Mouse (Mus musculus) spleen, adult 2 months (tissue): Measurements from ENCODE around the gene Cited2. TPM values are rescaled to one million over a fixed set of nuclear protein-coding genes. Genes with fewer than 3 reads are reported as not detected.
A peak's percentile ranks its signal among the peaks of the same experiment; 100 is the strongest.

ENCODE experiments used
- DNase-seq, 2 experiments: peaks; one replicate each; pipeline versions ENCODE4 v3.0.0 to v3.0.0-alpha.2; 2012 to 2021; ENCODE audit warnings: low spot score in 2 of 2, low read depth in 1 of 2
- H3K27ac ChIP-seq: fragments of 200-500 bp; 2 replicates; pipeline ENCODE4 v1.5.1; 2012; ENCODE audit warnings: low read length, inconsistent platforms; ENCODE audit not compliant: insufficient read depth
- H3K27me3 ChIP-seq: fragments of 200-500 bp; 2 replicates; pipeline ENCODE4 v1.6.1; 2012; ENCODE audit warnings: mild to moderate bottlenecking, moderate library complexity, low read length, inconsistent platforms; ENCODE audit not compliant: control insufficient read depth, insufficient read depth
- H3K36me3 ChIP-seq: fragments of 200-500 bp; 2 replicates; pipeline ENCODE4 v1.6.1; 2012; ENCODE audit warnings: mild to moderate bottlenecking, low read length, inconsistent platforms; ENCODE audit not compliant: control insufficient read depth, insufficient read depth
- H3K4me1 ChIP-seq: fragments of 200-500 bp; 2 replicates; pipeline ENCODE4 v1.6.1; 2011; ENCODE audit warnings: inconsistent platforms; ENCODE audit not compliant: control insufficient read depth, insufficient read depth, insufficient read length
- H3K4me3 ChIP-seq: fragments of 200-500 bp; 2 replicates; pipeline ENCODE4 v1.5.1; 2011; ENCODE audit warnings: mild to moderate bottlenecking, inconsistent platforms; ENCODE audit not compliant: insufficient read depth, insufficient read length; ENCODE audit errors: extremely low read depth
- CTCF ChIP-seq: fragments of 200-500 bp; IDR thresholded peaks from 2 replicates; pipeline ENCODE4 v1.5.1; 2011; ENCODE audit warnings: mild to moderate bottlenecking, inconsistent platforms; ENCODE audit not compliant: insufficient read depth, insufficient read length, insufficient replicate concordance; ENCODE audit errors: extremely low read depth
- POLR2A ChIP-seq: fragments of 200-500 bp; IDR thresholded peaks from 2 replicates; pipeline ENCODE4 v1.6.1; 2011; ENCODE audit warnings: low read depth, low read length, inconsistent platforms
- WGBS: fragments of 180-500 bp; shearing (Covaris S2); methylation state at CpG from one replicate; pipeline ENCODE4 v1.1.7; 2018; 5-methylcytosine and 5-hydroxymethylcytosine counted together
- polyA plus RNA-seq: library from polyadenylated mRNA; depleted of rRNA; stranded (reverse); fragments of >200 nt; gene quantifications from 2 replicates; pipeline ENCODE4 v1.2.3, GENCODE M21; 2012; rRNA removed

Gene Cited2
- polyA plus RNA-seq, 1 experiment = 34.8 TPM

DNA sequence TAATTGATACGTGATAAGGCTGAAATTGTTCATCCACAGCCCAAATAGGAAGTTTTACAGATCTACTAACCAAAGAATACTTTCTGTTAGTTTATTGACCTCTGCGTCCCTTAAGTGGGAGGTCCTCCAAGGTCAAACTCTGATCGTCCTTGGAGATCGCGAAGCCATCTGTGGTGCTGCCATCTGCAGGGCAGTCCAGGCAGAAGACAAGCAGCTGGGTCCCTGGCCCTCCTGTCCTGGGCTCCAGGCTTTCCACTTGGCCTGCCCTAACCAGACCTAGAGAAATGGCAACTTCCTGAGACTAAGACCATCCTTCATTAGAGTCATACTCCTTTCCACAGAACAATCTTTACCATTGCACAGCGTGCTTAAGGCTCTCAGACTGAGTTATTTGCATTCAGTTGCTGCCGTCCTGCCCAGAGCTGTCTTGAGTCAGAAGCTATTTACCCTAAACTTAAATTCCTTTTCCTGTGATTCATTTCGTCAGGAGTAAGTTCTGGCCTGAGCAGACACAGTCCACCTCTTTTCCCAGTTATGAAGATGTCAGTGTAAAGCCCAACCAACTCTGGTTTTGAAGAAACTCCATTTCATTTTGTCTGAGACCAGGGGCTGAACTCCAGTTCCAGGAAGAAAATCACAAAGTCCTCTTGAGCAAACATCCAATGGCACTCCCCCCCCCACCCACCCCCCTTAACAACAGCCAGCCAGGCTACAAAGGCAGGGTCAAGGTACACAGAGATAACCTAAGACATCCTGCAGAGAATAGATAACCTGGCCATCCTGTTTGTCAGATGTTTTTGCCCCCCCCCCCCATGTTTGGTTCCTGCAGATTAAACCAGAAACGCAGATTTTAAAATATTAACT is 38.0 kb downstream of the Cited2 start:
- DNase-seq = no peak
- H3K4me3 ChIP-seq = no peak overlapping the region
- TF ChIP-seq CTCF (no peak), POLR2A (no peak)
- no peaks in the 10 kb centered on the region for H3K4me1 ChIP-seq
- 88% methylated on average over 9 of the region's 9 CpGs for WGBS
- H3K36me3 ChIP-seq = no peaks in the 10 kb centered on the region
- no peaks in the 10 kb centered on the region for H3K27me3 ChIP-seq
- no peak overlapping the region for H3K27ac ChIP-seq

DNA sequence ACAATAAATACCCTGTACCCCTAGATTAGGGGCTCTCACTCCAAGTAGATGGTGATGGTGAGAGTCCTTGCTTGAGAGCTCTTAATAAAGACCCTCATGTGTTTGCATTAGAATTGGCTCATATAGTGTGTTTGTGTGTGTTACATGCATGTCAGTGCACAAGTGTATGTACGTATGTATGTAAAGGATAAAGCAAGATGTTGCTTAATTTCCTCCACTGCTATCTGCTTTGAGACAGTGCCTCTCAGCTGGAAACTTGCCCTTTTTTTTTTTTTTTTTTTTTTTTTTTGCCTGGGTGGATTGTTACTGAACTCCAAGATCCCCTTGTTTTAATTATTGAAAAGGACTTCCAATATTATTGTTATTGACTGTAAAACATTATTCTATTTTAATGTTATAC is 38.6 kb downstream of the Cited2 start:
- Histone ChIP-seq H3K4me1 (no peaks in the 10 kb centered on the region), H3K36me3 (no peaks in the 10 kb centered on the region), H3K4me3 (no peak overlapping the region), H3K27ac (no peak overlapping the region), H3K27me3 (no peaks in the 10 kb centered on the region)
- WGBS = 67% methylated on average over 1 of the region's 1 CpGs
- no peak for DNase-seq
- no peak for TF ChIP-seq POLR2A
- no peak for TF ChIP-seq CTCF

DNA sequence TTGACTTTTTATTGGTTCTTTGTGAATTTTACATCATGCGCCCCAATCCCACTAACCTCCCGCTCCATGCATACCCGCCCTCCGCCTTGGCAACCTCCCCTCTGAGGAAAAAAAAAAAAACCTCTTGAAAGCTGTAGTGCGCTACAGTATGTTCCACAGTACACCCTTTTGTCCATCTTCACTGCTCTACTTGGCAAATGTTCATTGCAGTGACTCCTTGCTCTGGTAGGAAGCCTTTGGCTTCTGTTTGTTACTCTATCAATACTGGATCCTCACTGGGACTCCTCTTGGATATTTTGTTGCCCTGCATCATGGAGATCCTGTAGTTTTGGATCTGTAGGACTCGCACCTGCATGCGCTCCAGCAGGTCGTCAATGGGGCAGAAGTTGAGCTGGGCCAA is 39.9 kb downstream of the Cited2 start:
- no peaks in the 10 kb centered on the region for H3K36me3 ChIP-seq
- WGBS = 93% methylated on average over 8 of the region's 8 CpGs
- DNase-seq = no peak
- no peak for TF ChIP-seq CTCF
- no peak for TF ChIP-seq POLR2A
- no peak overlapping the region for H3K4me3 ChIP-seq
- no peaks in the 10 kb centered on the region for H3K27me3 ChIP-seq
- H3K27ac ChIP-seq = no peak overlapping the region
- no peaks in the 10 kb centered on the region for H3K4me1 ChIP-seq

GRCm38 (mm10) chr10:17769856-17770255 is 46.8 kb downstream of the Cited2 start:
- DNase-seq = no peak
- Histone ChIP-seq H3K4me3 (no peak overlapping the region), H3K4me1 (peaks cover 3% of the 10 kb centered on the region; the same call in 1 of the 2 replicates), H3K27ac (no peak overlapping the region), H3K27me3 (no peaks in the 10 kb centered on the region), H3K36me3 (no peaks in the 10 kb centered on the region)
- TF ChIP-seq CTCF (no peak), POLR2A (no peak)
- WGBS = 76% methylated on average over 5 of the region's 5 CpGs

DNA sequence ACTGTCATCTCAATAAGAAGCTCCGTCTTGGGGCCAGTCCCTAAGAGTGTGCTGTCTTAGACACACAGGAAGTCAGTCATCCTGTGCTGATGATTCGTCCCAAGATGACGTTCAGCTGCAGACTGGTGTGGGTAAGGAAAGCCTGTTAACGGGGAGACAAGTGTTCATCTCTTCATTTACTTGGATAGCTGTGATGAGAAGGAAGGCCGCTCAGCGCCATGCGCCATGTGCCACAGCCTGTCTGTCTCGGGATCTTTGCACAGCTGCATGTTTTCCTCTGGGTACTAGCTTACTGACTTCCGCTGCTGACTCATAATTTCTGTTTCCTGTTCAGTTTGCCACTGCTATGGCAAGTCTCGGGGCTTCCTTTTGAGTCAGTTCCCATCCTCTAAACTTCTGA is 49.3 kb downstream of the Cited2 start:
- TF ChIP-seq POLR2A (no peak), CTCF (no peak)
- peak; percentile 38 to 61 for DNase-seq
- peak overlapping the region; percentile 85 for H3K27ac ChIP-seq
- no peaks in the 10 kb centered on the region for H3K27me3 ChIP-seq
- WGBS = 5% methylated on average over 10 of the region's 10 CpGs
- peaks cover 6% of the 10 kb centered on the region; the same call in 1 of the 2 replicates for H3K4me1 ChIP-seq
- no peaks in the 10 kb centered on the region for H3K36me3 ChIP-seq
- H3K4me3 ChIP-seq = peak overlapping the region; percentile 63

GRCm38 (mm10) chr10:17774366-17774765 is 51.3 kb downstream of the Cited2 start:
- Histone ChIP-seq H3K4me3 (no peak overlapping the region), H3K36me3 (no peaks in the 10 kb centered on the region), H3K27me3 (no peaks in the 10 kb centered on the region), H3K4me1 (peaks cover 6% of the 10 kb centered on the region; the same call in 1 of the 2 replicates), H3K27ac (no peak overlapping the region)
- TF ChIP-seq POLR2A = no peak
- TF ChIP-seq CTCF = no peak
- DNase-seq = no peak
- 94% methylated on average over 3 of the region's 3 CpGs for WGBS

DNA sequence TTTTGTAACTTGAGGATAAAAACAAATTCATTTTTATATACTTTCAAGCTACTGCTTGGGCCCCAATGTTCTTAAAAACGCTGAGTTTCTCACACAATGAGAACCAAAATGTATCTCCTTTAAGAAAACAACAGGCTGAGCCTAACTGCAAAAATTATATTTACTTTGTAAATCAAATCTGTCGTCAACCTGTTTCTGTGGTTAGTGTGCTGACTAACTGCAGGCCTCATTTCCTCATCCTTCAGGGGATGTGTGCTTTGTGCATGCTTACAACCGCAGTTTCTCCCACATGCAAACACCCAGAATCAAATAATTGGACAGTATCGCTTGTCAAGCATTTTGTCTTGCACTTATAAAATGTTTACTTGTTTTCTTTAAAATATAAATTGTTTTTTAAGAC is 52.1 kb downstream of the Cited2 start:
- 8% methylated on average over 4 of the region's 4 CpGs for WGBS
- H3K27ac ChIP-seq = no peak overlapping the region
- no peak for TF ChIP-seq POLR2A
- TF ChIP-seq CTCF = no peak
- no peaks in the 10 kb centered on the region for H3K27me3 ChIP-seq
- DNase-seq = no peak
- no peak overlapping the region for H3K4me3 ChIP-seq
- H3K36me3 ChIP-seq = no peaks in the 10 kb centered on the region
- H3K4me1 ChIP-seq = peaks cover 6% of the 10 kb centered on the region; the same call in 1 of the 2 replicates

Other genes with a start within 250 kb of the Cited2 start
- gene Txlnb, start 73.0 kb downstream of the Cited2 start, polyA plus RNA-seq = 0.08 and 0.11 TPM in 2 replicates
- gene Heca, start 224.8 kb downstream of the Cited2 start, polyA plus RNA-seq = 25.0 and 31.6 TPM in 2 replicates